In genomic region chr17:56507161-56508068, GRCm38 (mm10) we compare ENCODE assay signal across 8 mouse cellular contexts. TPM values are rescaled to one million over a fixed set of nuclear protein-coding genes. Genes with fewer than 3 reads are reported as not detected.
DNase-seq lines count a peak whose midpoint lies in the region; ATAC-seq lines count a peak whose summit lies in the region.

No protein-coding gene starts in this region.

- H3K36me3 ChIP-seq in hindbrain, embryonic 14.5 days (replicated peaks; ENCODE audit: control insufficient read depth, insufficient read depth), result no peaks in the 10 kb centered on the region

- H3K9me3 ChIP-seq in hindbrain, embryonic 14.5 days (ENCODE audit: control insufficient read depth, low read length), result no peaks in the 10 kb centered on the region

- peak; percentile 96 for DNase-seq in R1 (ENCODE audit: low read depth, low spot score)
- peak; percentile 95 to 97 for DNase-seq in cerebellum, postnatal 25 days
- DNase-seq in frontal cortex, postnatal 25 days (ENCODE audit: low spot score in 2 of 2), result peak; percentile 83 to 94
- peak; percentile 96 for DNase-seq in hindbrain, embryonic 14.5 days (ENCODE audit: low spot score)
- DNase-seq in layer of hippocampus, postnatal 36 days, result peak; percentile 95 to 96
- DNase-seq in lung, postnatal 36 days, result peak; percentile 98
- peak; percentile 99 for DNase-seq in retina, postnatal 1 day
- peak; percentile 88 to 92 for DNase-seq in urinary bladder, adult 18-20 months (ENCODE audit: low spot score in 2 of 2)

- peak overlapping the region; percentile 99 for H3K4me2 ChIP-seq in hindbrain, embryonic 14.5 days (replicated peaks)

- peak overlapping the region; percentile 95 for H3K9ac ChIP-seq in hindbrain, embryonic 14.5 days

- peak; percentile 94 for ATAC-seq in hindbrain, embryonic 14.5 days (ENCODE audit: low FRiP score)

- H3K27me3 ChIP-seq in hindbrain, embryonic 14.5 days (ENCODE audit: control insufficient read depth, insufficient read depth, low read length), result peaks cover 25% of the 10 kb centered on the region

- H3K4me3 ChIP-seq in hindbrain, embryonic 14.5 days (replicated peaks; ENCODE audit: low read length), result peak overlapping the region; percentile 53

- H3K4me1 ChIP-seq in hindbrain, embryonic 14.5 days (replicated peaks; ENCODE audit: control insufficient read depth, insufficient read depth, low read length), result peaks cover 12% of the 10 kb centered on the region; the same call in 1 of the 2 replicates

- H3K27ac ChIP-seq in hindbrain, embryonic 14.5 days, result peak overlapping the region; percentile 96

- WGBS in hindbrain, embryonic 14.5 days, result under 1% methylated on average over 42 of the region's 42 CpGs

RNA-seq across cellular contexts. Expression of gene Znrf4, which starts 4.8 kb away (rescaled TPM):
- polyA plus RNA-seq in hindbrain, embryonic 14.5 days (2014; fragmentation: Nextera tagmentation; extraction: Ambion mirVana), result not detected in 2 replicates
- total RNA-seq in layer of hippocampus, postnatal 36 days (2021), result not detected

RNA-seq across cellular contexts. Expression of gene Ptprs, which starts 31.1 kb away (rescaled TPM):
- 272 and 276 TPM in 2 replicates for polyA plus RNA-seq in hindbrain, embryonic 14.5 days (2014; fragmentation: Nextera tagmentation; extraction: Ambion mirVana)
- 100 to 1,000 TPM; 657 to 686 TPM for total RNA-seq in layer of hippocampus, postnatal 36 days (2021)

RNA-seq across cellular contexts. Expression of gene Gm20219, which starts 46.8 kb away (rescaled TPM):
- polyA plus RNA-seq in hindbrain, embryonic 14.5 days (2014; fragmentation: Nextera tagmentation; extraction: Ambion mirVana), result 0.65 and 1.3 TPM in 2 replicates
- 1 to 10 TPM; 3.3 to 5.4 TPM for total RNA-seq in layer of hippocampus, postnatal 36 days (2021)

Comparison
In these comparisons a context has a peak if more than half of its experiments do, and no peak if none do; other contexts are left out.
1. Peak in every context shown above with its lines: DNase-seq, ATAC-seq, H3K4me3 ChIP-seq and H3K27ac ChIP-seq.